18 mouse cellular contexts compared by ENCODE assay signal in genomic region chr2:115724726-115725125, GRCm38 (mm10).
A peak's percentile ranks its signal among the peaks of the same experiment; 100 is the strongest.
DNase-seq lines count a peak whose midpoint lies in the region; ATAC-seq and TF ChIP-seq lines count a peak whose summit lies in the region.
"Had no signal": no experiment of that assay in that cellular context is flagged by ENCODE, and none has a peak within 500 bp of the region (broad histone marks: within the 10 kb centered on the region; RNA-seq: fewer than 3 reads in every experiment).

No protein-coding gene starts in this region.

- 0 out of 2 replicates have a peak, but pooled peaks cover 6% of the 10 kb centered on the region for H3K36me3 ChIP-seq in midbrain, embryonic 13.5 days
- H3K36me3 ChIP-seq in midbrain, postnatal 0 days (ENCODE audit: insufficient read depth, low read length), result no peaks in the 10 kb centered on the region
- peaks cover 6% of the 10 kb centered on the region for H3K36me3 ChIP-seq in ES-Bruce4 (ENCODE audit: control insufficient read depth, insufficient read depth, low read length, poor library complexity, severe bottlenecking)
- no peaks in the 10 kb centered on the region for H3K36me3 ChIP-seq in forebrain, embryonic 15.5 days

- H3K4me2 ChIP-seq in midbrain, embryonic 13.5 days (replicated peaks), result no peak overlapping the region
- H3K4me2 ChIP-seq in midbrain, postnatal 0 days (ENCODE audit: low read depth, low read length, poor library complexity, severe bottlenecking), result no peak overlapping the region
- peak overlapping the region; percentile 20; the same call in 1 of the 2 replicates for H3K4me2 ChIP-seq in forebrain, embryonic 15.5 days (replicated peaks)
- H3K4me2 ChIP-seq: liver, embryonic 15.5 days had no signal

- no peak overlapping the region for H3K4me3 ChIP-seq in midbrain, embryonic 13.5 days (replicated peaks)
- H3K4me3 ChIP-seq in midbrain, postnatal 0 days (ENCODE audit: low read depth, low read length), result no peak overlapping the region
- H3K4me3 ChIP-seq in ES-Bruce4 (ENCODE audit: low read depth, low read length), result no peak overlapping the region
- no peak overlapping the region for H3K4me3 ChIP-seq in forebrain, embryonic 15.5 days
- H3K4me3 ChIP-seq: gastrocnemius, adult 2 months; left cerebral cortex, adult 2 months; liver, embryonic 15.5 days had no signal

- H3K27me3 ChIP-seq in midbrain, embryonic 13.5 days, result no peaks in the 10 kb centered on the region
- H3K27me3 ChIP-seq in midbrain, postnatal 0 days (ENCODE audit: insufficient read depth, low read length), result no peaks in the 10 kb centered on the region
- no peaks in the 10 kb centered on the region for H3K27me3 ChIP-seq in ES-Bruce4 (ENCODE audit: control insufficient read depth, insufficient read depth, low read length, poor library complexity, severe bottlenecking)
- H3K27me3 ChIP-seq in forebrain, embryonic 15.5 days, result no peaks in the 10 kb centered on the region
- H3K27me3 ChIP-seq: liver, embryonic 15.5 days had no signal

- ATAC-seq in midbrain, embryonic 13.5 days, result no peak
- no peak for ATAC-seq in midbrain, postnatal 0 days (ENCODE audit: low FRiP score)
- peak; percentile 17; the same call in 1 of the 2 replicates for ATAC-seq in forebrain, embryonic 15.5 days (replicated peaks)

- TF ChIP-seq CTCF in midbrain, postnatal 0 days (IDR thresholded peaks at IDR 0.05), result no peak
- no peak for TF ChIP-seq CTCF in ES-Bruce4 (IDR thresholded peaks at IDR 0.05; ENCODE audit: low read depth, low read length)
- TF ChIP-seq CTCF in brain, embryonic 14.5 days (IDR thresholded peaks at IDR 0.05; ENCODE audit: borderline replicate concordance, extremely low read depth, insufficient read depth, insufficient read length), result no peak

- DNase-seq in midbrain, postnatal 0 days (ENCODE audit: low spot score), result no peak
- DNase-seq in brain, embryonic 14.5 days (ENCODE audit: low read depth), result peak; percentile 87
- DNase-seq in layer of hippocampus, adult 9-10 months (ENCODE audit: low spot score), result no peak
- no peak for DNase-seq in spleen, postnatal 10 days (ENCODE audit: low spot score in 2 of 2)
- DNase-seq in heart, postnatal 14 days, result no peak
- DNase-seq: adrenal gland, postnatal 36 days; cerebellum, adult 11 months; cerebellum, postnatal 10 days; gastrocnemius, adult 2 months; heart, postnatal 36 days; lung, postnatal 14 days; thymus, postnatal 25 days had no signal

- peaks cover 32% of the 10 kb centered on the region for H3K4me1 ChIP-seq in midbrain, embryonic 13.5 days (replicated peaks)
- H3K4me1 ChIP-seq in midbrain, postnatal 0 days (ENCODE audit: insufficient read depth, low read length), result no peaks in the 10 kb centered on the region
- H3K4me1 ChIP-seq in ES-Bruce4 (ENCODE audit: control insufficient read depth, insufficient read depth, low read length), result peaks cover 4% of the 10 kb centered on the region
- peaks cover 54% of the 10 kb centered on the region for H3K4me1 ChIP-seq in forebrain, embryonic 15.5 days
- H3K4me1 ChIP-seq: liver, embryonic 15.5 days had no signal

- H3K9me3 ChIP-seq in midbrain, embryonic 13.5 days, result 0 out of 2 replicates have a peak, but pooled peaks cover 9% of the 10 kb centered on the region
- no peaks in the 10 kb centered on the region for H3K9me3 ChIP-seq in midbrain, postnatal 0 days (ENCODE audit: low read length)
- H3K9me3 ChIP-seq in ES-Bruce4 (replicated peaks; ENCODE audit: control insufficient read depth, insufficient read depth, low read length, poor library complexity, severe bottlenecking), result peaks cover 24% of the 10 kb centered on the region
- H3K9me3 ChIP-seq in forebrain, embryonic 15.5 days, result 0 out of 2 replicates have a peak, but pooled peaks cover 4% of the 10 kb centered on the region
- H3K9me3 ChIP-seq: liver, embryonic 15.5 days had no signal

- H3K9ac ChIP-seq in midbrain, embryonic 13.5 days (replicated peaks), result no peak overlapping the region
- H3K9ac ChIP-seq in midbrain, postnatal 0 days (replicated peaks; ENCODE audit: low read length, poor library complexity, severe bottlenecking), result no peak overlapping the region
- no peak overlapping the region for H3K9ac ChIP-seq in ES-Bruce4 (ENCODE audit: low read depth, poor library complexity, severe bottlenecking)
- no peak overlapping the region; the same call in 1 of the 2 replicates for H3K9ac ChIP-seq in forebrain, embryonic 15.5 days (replicated peaks)
- H3K9ac ChIP-seq: liver, embryonic 15.5 days had no signal

- 79% methylated on average over 6 of the region's 6 CpGs for WGBS in midbrain, embryonic 13.5 days
- 79% methylated on average over 6 of the region's 6 CpGs for WGBS in midbrain, postnatal 0 days
- WGBS in forebrain, embryonic 15.5 days, result 28% methylated on average over 6 of the region's 6 CpGs

- intact Hi-C loops in heart, postnatal 14 days (cut with DNase I), result no loop called here

- no peak for TF ChIP-seq POLR2A in ES-Bruce4 (IDR thresholded peaks at IDR 0.05; ENCODE audit: insufficient read depth, low read length)
- no peak for TF ChIP-seq POLR2A in brain, embryonic 14.5 days (IDR thresholded peaks at IDR 0.05; ENCODE audit: borderline replicate concordance, extremely low read depth, insufficient read depth, insufficient read length, poor library complexity, severe bottlenecking)

- TF ChIP-seq EP300 in ES-Bruce4 (IDR thresholded peaks at IDR 0.05; ENCODE audit: insufficient read depth, low read depth, low read length), result no peak

- peak overlapping the region; percentile 56; the same call in 1 of the 2 replicates for H3K27ac ChIP-seq in midbrain, embryonic 13.5 days
- no peak overlapping the region for H3K27ac ChIP-seq in midbrain, postnatal 0 days (ENCODE audit: low read depth, low read length)
- peak overlapping the region; percentile 27 for H3K27ac ChIP-seq in ES-Bruce4 (ENCODE audit: insufficient read depth, low read length)
- peak overlapping the region; percentile 88 for H3K27ac ChIP-seq in forebrain, embryonic 15.5 days (replicated peaks)
- H3K27ac ChIP-seq: gastrocnemius, adult 2 months; kidney, postnatal 0 days; left cerebral cortex, adult 2 months; liver, embryonic 15.5 days had no signal
